ENCODE assay signal across 31 mouse cellular contexts in genomic region chr6:41692200-41692599, GRCm38 (mm10). TPM values are rescaled to one million over a fixed set of nuclear protein-coding genes. Genes with fewer than 3 reads are reported as not detected.
"Had no signal": no experiment of that assay in that cellular context is flagged by ENCODE, and none has a peak within 500 bp of the region (broad histone marks: within the 10 kb centered on the region; RNA-seq: fewer than 3 reads in every experiment).

No protein-coding gene starts in this region.

- H3K4me3 ChIP-seq: gastrocnemius, adult 2 months; heart, embryonic 10.5 days; heart, embryonic 12.5 days; hindbrain, embryonic 10.5 days; hindbrain, embryonic 12.5 days; intestine, embryonic 15.5 days; kidney, embryonic 15.5 days; layer of hippocampus, adult 2 months; left cerebral cortex, adult 2 months; limb, embryonic 10.5 days; limb, embryonic 12.5 days; liver, embryonic 13.5 days; liver, embryonic 15.5 days had no signal

- H3K27me3 ChIP-seq: heart, embryonic 12.5 days; hindbrain, embryonic 12.5 days; intestine, embryonic 15.5 days; kidney, embryonic 15.5 days; limb, embryonic 12.5 days; liver, embryonic 13.5 days; liver, embryonic 15.5 days had no signal

- H3K9ac ChIP-seq: heart, embryonic 12.5 days; hindbrain, embryonic 12.5 days; hindbrain, embryonic 14.5 days; intestine, embryonic 15.5 days; kidney, embryonic 15.5 days; limb, embryonic 12.5 days; liver, embryonic 13.5 days; liver, embryonic 15.5 days had no signal

- DNase-seq: gastrocnemius, adult 2 months; gastrocnemius, postnatal 10 days; gastrocnemius, postnatal 25 days; heart, adult 18-20 months; heart, postnatal 10 days; heart, postnatal 4 days; kidney, adult 18-20 months; kidney, adult 9 months; kidney, postnatal 10 days; kidney, postnatal 25 days; kidney, postnatal 4 days; liver; liver, embryonic 13.5 days had no signal

- H3K9me3 ChIP-seq: heart, embryonic 10.5 days; heart, embryonic 12.5 days; hindbrain, embryonic 10.5 days; hindbrain, embryonic 12.5 days; intestine, embryonic 15.5 days; kidney, embryonic 15.5 days; limb, embryonic 10.5 days; limb, embryonic 12.5 days; liver, embryonic 13.5 days; liver, embryonic 15.5 days had no signal

- H3K4me2 ChIP-seq: heart, embryonic 12.5 days; hindbrain, embryonic 12.5 days; hindbrain, embryonic 14.5 days; intestine, embryonic 15.5 days; kidney, embryonic 15.5 days; limb, embryonic 12.5 days; liver, embryonic 11.5 days; liver, embryonic 13.5 days; liver, embryonic 15.5 days had no signal

- ATAC-seq: hindbrain, embryonic 16.5 days; inflammation-experienced regulatory T-cells, adult 6 months; intestine, embryonic 15.5 days had no signal

- H3K27ac ChIP-seq: gastrocnemius, adult 2 months; heart, embryonic 10.5 days; hindbrain, embryonic 10.5 days; hindbrain, embryonic 12.5 days; hindbrain, embryonic 14.5 days; intestine, embryonic 15.5 days; kidney, embryonic 15.5 days; layer of hippocampus, adult 2 months; left cerebral cortex, adult 2 months; limb, embryonic 10.5 days; limb, embryonic 12.5 days; liver, embryonic 13.5 days; liver, embryonic 15.5 days had no signal

- H3K4me1 ChIP-seq: heart, embryonic 10.5 days; heart, embryonic 12.5 days; hindbrain, embryonic 10.5 days; hindbrain, embryonic 12.5 days; intestine, embryonic 15.5 days; kidney, embryonic 15.5 days; limb, embryonic 10.5 days; limb, embryonic 12.5 days had no signal

- H3K36me3 ChIP-seq: heart, embryonic 10.5 days; heart, embryonic 12.5 days; hindbrain, embryonic 10.5 days; hindbrain, embryonic 12.5 days; intestine, embryonic 15.5 days; kidney, embryonic 15.5 days; limb, embryonic 10.5 days; limb, embryonic 12.5 days had no signal

RNA-seq across cellular contexts. Expression of gene Llcfc1, which starts 8.0 kb away (rescaled TPM):
- polyA plus RNA-seq: heart, embryonic 10.5 days; heart, embryonic 12.5 days; heart, embryonic 14.5 days; heart, embryonic 16.5 days; hindbrain, embryonic 10.5 days; hindbrain, embryonic 12.5 days; hindbrain, embryonic 14.5 days; hindbrain, embryonic 16.5 days; inflammation-experienced regulatory T-cells, adult 6 months; limb, embryonic 10.5 days; limb, embryonic 12.5 days; limb, embryonic 14.5 days; liver, embryonic 11.5 days; liver, embryonic 13.5 days had no signal

RNA-seq across cellular contexts. Expression of gene Trpv5, which starts 11.6 kb away (rescaled TPM):
- polyA plus RNA-seq: heart, embryonic 10.5 days; heart, embryonic 12.5 days; heart, embryonic 14.5 days; heart, embryonic 16.5 days; hindbrain, embryonic 10.5 days; hindbrain, embryonic 12.5 days; hindbrain, embryonic 14.5 days; hindbrain, embryonic 16.5 days; inflammation-experienced regulatory T-cells, adult 6 months; limb, embryonic 10.5 days; limb, embryonic 12.5 days; limb, embryonic 14.5 days; liver, embryonic 13.5 days had no signal

RNA-seq across cellular contexts. Expression of gene Kel, which starts 11.9 kb away (rescaled TPM):
- polyA plus RNA-seq: inflammation-experienced regulatory T-cells, adult 6 months had no signal

RNA-seq across cellular contexts. Expression of gene Trpv6, which starts 56.0 kb away (rescaled TPM):
- polyA plus RNA-seq: heart, embryonic 14.5 days had no signal
